Mouse (Mus musculus) c-Kit-positive CD71-positive TER-119-negative erythroid progenitor cells, embryonic 14.5 days (primary cell): ENCODE results near the gene Hlf.
A peak's percentile ranks its signal among the peaks of the same experiment; 100 is the strongest.

ENCODE experiments used
- DNase-seq: peaks from one replicate; pipeline ENCODE4 v3.0.0-alpha.2; 2013; ENCODE audit warnings: low read depth

Gene Hlf

GRCm38 (mm10) chr11:90340836-90341235 is 49.9 kb downstream of the Hlf start:
- no peak for DNase-seq

GRCm38 (mm10) chr11:90334816-90335215 is 55.9 kb downstream of the Hlf start:
- no peak for DNase-seq

DNA sequence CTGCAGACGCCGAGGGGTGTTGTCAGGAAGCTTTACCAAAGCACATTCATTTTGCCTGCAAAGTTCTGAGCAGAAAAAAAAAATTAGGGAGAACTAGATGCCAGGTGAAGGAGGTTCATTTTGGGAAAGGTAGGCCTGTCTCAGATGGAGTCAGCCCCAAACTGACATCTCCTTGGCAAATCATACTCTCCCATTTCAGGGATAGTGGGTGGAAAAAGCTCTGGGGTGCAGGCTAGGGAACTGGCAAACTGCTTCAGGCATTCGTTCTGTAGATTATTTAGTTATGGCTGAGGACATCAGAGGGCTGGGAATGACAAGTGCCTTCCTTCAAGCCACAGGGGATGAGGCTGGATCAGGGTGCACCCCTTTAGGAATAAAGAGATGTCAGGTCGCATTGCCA is 58.0 kb downstream of the Hlf start:
- no peak for DNase-seq

DNA sequence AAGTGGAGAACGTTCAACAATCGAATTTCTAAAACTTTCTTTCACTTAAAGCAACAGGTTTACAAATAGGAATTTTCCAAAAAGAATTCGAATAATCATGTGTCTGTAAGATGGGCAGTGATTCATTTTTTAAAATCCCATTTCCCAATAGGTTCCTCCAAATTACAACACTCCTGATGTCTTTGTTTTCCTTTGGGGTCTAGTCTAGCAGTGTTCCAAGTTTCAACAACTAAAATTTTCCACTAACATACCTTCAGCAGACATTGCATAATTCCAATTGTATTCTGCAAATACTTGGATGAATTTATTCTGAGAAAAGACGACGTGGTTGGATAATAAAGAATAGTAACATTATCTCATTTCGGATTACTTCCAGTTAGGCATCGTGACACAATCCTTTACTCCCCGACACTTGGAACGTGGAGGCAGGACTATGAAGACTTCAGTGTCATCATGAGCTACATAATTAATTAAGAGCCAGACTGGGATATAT is 60.4 kb downstream of the Hlf start:
- no peak for DNase-seq

DNA sequence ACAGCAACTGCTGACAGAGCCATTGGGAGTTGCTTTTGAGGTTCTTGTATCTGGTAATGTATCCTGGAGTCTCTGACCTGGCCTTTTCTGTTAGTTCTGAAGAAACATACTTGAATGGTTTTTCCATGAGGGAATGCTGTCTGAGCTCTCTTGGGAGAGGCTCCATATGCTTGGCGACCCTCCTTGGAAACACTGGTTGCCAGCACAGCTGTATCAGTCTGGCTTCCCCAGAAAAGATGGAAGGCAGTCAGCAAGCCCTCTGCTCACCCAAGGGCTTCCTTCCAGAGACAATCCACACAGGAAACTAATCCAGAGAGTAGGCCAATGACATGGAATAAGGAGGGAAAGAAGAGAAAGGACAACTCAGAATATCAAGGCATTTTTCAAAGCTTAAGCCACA is 63.9 kb downstream of the Hlf start:
- DNase-seq, result no peak

- no peak for DNase-seq
Observed at GRCm38 (mm10) chr11:90326146-90326545, 64.5 kb downstream of the Hlf start.

- no peak for DNase-seq
Observed at GRCm38 (mm10) chr11:90324597-90324996, 66.1 kb downstream of the Hlf start.

DNA sequence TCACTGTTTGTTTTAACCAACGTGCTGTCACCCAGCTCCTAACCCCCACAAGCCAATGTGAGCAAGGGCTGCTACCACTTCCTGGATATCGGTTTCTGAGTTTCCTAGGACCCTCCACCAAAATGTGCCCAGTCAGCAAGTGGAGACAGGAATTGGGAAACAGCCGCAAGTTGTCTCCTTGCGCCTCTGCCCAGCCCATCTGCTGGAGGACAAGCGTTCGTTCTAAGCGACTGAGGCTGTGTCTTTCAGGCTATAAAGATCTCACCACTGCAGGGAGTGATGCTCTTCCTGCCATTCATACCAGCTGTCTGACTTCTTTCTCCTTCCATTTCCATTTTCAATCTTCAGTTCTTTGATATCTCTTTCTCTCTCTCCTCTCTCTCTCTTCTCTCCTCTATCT is 69.8 kb downstream of the Hlf start:
- no peak for DNase-seq

DNA sequence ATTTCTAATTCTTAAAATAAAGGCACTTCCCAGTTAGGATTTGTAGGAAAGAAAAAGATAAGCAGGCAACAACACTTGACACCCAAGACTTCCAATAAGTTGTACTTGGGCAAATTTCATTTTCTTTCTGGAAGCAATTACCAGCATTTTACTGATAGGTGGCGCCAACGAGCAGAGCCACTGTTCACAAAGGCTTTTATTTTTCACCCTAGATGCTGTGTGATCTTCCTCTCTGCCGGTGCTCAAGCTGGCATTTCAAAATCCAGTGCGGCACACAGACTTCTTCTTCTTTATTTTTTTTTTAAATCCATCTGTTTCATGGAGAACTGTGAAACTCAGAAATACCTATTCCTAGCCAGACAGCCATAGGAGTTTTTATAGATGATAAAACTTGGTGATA is 73.2 kb downstream of the Hlf start:
- peak; percentile 20 for DNase-seq

- no peak for DNase-seq
Observed at GRCm38 (mm10) chr11:90314606-90315005, 76.1 kb downstream of the Hlf start.

- DNase-seq, result no peak
Observed at GRCm38 (mm10) chr11:90306993-90307392, 83.7 kb downstream of the Hlf start.

DNA sequence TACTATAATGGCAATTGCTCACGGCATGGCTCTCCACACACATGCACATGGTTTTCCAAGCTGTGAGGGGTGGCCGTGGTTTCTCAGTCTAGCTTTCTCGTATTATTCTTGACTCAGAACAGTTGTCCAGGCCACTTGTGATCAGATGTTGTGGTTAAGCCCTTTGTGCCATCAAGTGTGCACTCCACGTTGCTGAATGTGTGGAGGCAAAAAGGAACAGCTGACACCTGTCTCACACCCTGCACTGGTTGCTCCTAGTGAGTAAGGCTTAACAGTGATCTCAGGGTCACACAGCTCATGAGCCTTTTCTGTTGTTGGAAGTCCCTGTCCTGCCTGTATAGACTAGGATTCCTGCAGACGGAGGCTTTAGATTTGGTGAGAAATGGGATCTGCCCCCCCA is 84.6 kb downstream of the Hlf start:
- DNase-seq, result no peak

- no peak for DNase-seq
Observed at GRCm38 (mm10) chr11:90294622-90295021, 96.1 kb downstream of the Hlf start.

DNA sequence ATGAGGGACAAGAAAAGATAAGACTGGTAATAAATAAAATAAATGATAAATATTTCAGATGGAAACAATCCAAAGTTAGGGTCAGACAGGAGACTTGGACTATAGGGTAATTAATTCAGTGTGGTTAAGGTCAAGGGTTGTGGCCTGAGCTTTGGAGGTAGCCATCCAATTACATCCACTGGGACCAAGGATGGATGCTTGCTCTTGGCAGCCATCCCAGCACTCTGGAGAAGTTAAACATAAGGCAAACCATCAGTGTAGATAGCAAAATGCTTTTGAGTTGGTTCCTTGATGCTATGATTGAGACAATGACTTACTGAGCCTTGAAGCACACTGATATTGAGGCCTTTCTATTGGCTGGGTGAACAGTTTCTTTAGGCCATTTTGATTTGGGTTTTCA is 97.9 kb downstream of the Hlf start:
- DNase-seq, result no peak

DNA sequence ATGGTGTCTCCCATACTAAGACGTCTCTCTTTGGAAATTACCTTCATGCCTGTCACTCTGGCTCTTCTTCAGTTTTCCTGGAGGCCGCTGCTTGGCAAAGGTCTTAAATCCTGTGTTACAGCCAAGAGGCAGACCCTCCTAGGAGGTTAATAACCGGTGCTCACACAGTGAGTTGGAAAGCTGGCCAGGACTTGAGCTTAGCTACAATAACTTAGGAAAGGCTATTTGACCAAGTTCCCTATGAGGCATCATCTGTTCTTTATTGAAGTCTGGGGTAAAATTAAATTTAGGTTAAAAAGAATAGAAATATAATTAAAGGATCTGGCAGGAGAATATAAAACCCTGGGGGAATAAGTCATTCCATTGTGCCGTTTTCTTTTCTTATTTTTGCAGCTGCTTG is 99.5 kb downstream of the Hlf start:
- DNase-seq, result no peak

- no peak for DNase-seq
Observed at GRCm38 (mm10) chr11:90286550-90287154, 104.0 kb downstream of the Hlf start.
